Mouse (Mus musculus): Measurements from ENCODE around the gene Aida. TPM values are rescaled to one million over a fixed set of nuclear protein-coding genes. Genes with fewer than 3 reads are reported as not detected.

The Aida gene
- polyA plus RNA-seq, 1 experiment: 46.5 TPM

GRCm38 (mm10) chr1:183344886-183345816 is 48.8 kb downstream of the Aida start:
- TF ChIP-seq CEBPB (IDR thresholded peaks at IDR 0.05; ENCODE audit: low read depth) (no peak), MYOG (IDR thresholded peaks at IDR 0.05; ENCODE audit: control insufficient read depth, extremely low read depth, insufficient read length) (no peak), FOSL1 (IDR thresholded peaks at IDR 0.05; ENCODE audit: insufficient read depth, low read length, poor library complexity, severe bottlenecking) (no peak), MYOD1 (IDR thresholded peaks at IDR 0.05; ENCODE audit: control insufficient read depth, insufficient read length, low read depth) (no peak), USF1 (IDR thresholded peaks at IDR 0.05; ENCODE audit: low read depth) (no peak), MAX (IDR thresholded peaks at IDR 0.05) (no peak), CTCF (IDR thresholded peaks at IDR 0.05; ENCODE audit: control insufficient read depth, insufficient read depth, insufficient read length) (no peak)
- H3K27me3 ChIP-seq (ENCODE audit: control insufficient read depth, insufficient read depth, insufficient read length): no peaks in the 10 kb centered on the region
- H3K79me3 ChIP-seq (ENCODE audit: low read depth): peaks cover 20% of the 10 kb centered on the region
- peak overlapping the region; percentile 98 for H3ac ChIP-seq (ENCODE audit: control insufficient read depth, insufficient read length, low read depth)
- H3K79me2 ChIP-seq (ENCODE audit: control insufficient read depth, insufficient read depth): peaks cover 34% of the 10 kb centered on the region
- H3K36me3 ChIP-seq (ENCODE audit: control insufficient read depth, insufficient read depth): peaks cover 55% of the 10 kb centered on the region
- H3K4me3 ChIP-seq (ENCODE audit: insufficient read depth, poor library complexity, severe bottlenecking): peak overlapping the region; percentile 82

DNA sequence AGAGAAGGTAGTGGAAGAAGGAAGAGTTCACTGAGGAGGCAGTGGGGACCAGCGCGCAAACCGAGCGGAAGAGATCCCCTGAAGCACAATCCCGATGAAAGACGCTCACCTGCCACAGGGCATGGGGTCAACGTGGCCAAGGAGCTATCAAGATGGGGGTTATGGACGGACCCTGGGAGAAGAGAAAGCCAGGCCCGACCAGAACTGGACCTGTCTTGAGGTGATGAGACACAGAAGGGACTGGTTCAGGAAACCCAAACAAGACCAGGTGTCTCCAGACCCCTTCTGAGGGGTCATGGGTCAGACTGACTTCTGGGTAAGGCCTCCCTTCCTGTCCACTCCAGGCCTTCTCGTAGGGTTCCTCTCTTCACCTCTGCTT is 49.4 kb downstream of the Aida start:
- peaks cover 34% of the 10 kb centered on the region for H3K79me2 ChIP-seq (ENCODE audit: control insufficient read depth, insufficient read depth)
- peak overlapping the region; percentile 82 for H3K4me3 ChIP-seq (ENCODE audit: insufficient read depth, poor library complexity, severe bottlenecking)
- peaks cover 55% of the 10 kb centered on the region for H3K36me3 ChIP-seq (ENCODE audit: control insufficient read depth, insufficient read depth)
- TF ChIP-seq CEBPB (IDR thresholded peaks at IDR 0.05; ENCODE audit: low read depth) (no peak), MYOG (IDR thresholded peaks at IDR 0.05; ENCODE audit: control insufficient read depth, extremely low read depth, insufficient read length) (no peak), FOSL1 (IDR thresholded peaks at IDR 0.05; ENCODE audit: insufficient read depth, low read length, poor library complexity, severe bottlenecking) (no peak), MYOD1 (IDR thresholded peaks at IDR 0.05; ENCODE audit: control insufficient read depth, insufficient read length, low read depth) (no peak), CTCF (IDR thresholded peaks at IDR 0.05; ENCODE audit: control insufficient read depth, insufficient read depth, insufficient read length) (no peak)
- H3K79me3 ChIP-seq (ENCODE audit: low read depth): peaks cover 20% of the 10 kb centered on the region
- peak overlapping the region; percentile 79 for H3ac ChIP-seq (ENCODE audit: control insufficient read depth, insufficient read length, low read depth)
- H3K27me3 ChIP-seq (ENCODE audit: control insufficient read depth, insufficient read depth, insufficient read length): no peaks in the 10 kb centered on the region

GRCm38 (mm10) chr1:183349840-183350239 is 53.5 kb downstream of the Aida start:
- H3K36me3 ChIP-seq (ENCODE audit: control insufficient read depth, insufficient read depth): peaks cover 62% of the 10 kb centered on the region
- TF ChIP-seq USF1 (IDR thresholded peaks at IDR 0.05; ENCODE audit: low read depth) (no peak), CEBPB (IDR thresholded peaks at IDR 0.05; ENCODE audit: low read depth) (peak; percentile 70)

GRCm38 (mm10) chr1:183358901-183359300 is 62.5 kb downstream of the Aida start:
- Histone ChIP-seq H3K4me3 (ENCODE audit: insufficient read depth, poor library complexity, severe bottlenecking) (no peak overlapping the region), H3K36me3 (ENCODE audit: control insufficient read depth, insufficient read depth) (peaks cover 76% of the 10 kb centered on the region), H3ac (ENCODE audit: control insufficient read depth, insufficient read length, low read depth) (no peak overlapping the region), H3K79me3 (ENCODE audit: low read depth) (no peaks in the 10 kb centered on the region), H3K27me3 (ENCODE audit: control insufficient read depth, insufficient read depth, insufficient read length) (no peaks in the 10 kb centered on the region), H3K79me2 (ENCODE audit: control insufficient read depth, insufficient read depth) (no peaks in the 10 kb centered on the region)
- TF ChIP-seq MAX (IDR thresholded peaks at IDR 0.05) (no peak), USF1 (IDR thresholded peaks at IDR 0.05; ENCODE audit: low read depth) (no peak), MYOD1 (IDR thresholded peaks at IDR 0.05; ENCODE audit: control insufficient read depth, insufficient read length, low read depth) (no peak), FOSL1 (IDR thresholded peaks at IDR 0.05; ENCODE audit: insufficient read depth, low read length, poor library complexity, severe bottlenecking) (no peak), CTCF (IDR thresholded peaks at IDR 0.05; ENCODE audit: control insufficient read depth, insufficient read depth, insufficient read length) (no peak), MYOG (IDR thresholded peaks at IDR 0.05; ENCODE audit: control insufficient read depth, extremely low read depth, insufficient read length) (no peak), CEBPB (IDR thresholded peaks at IDR 0.05; ENCODE audit: low read depth) (no peak)

More at GRCm38 (mm10) chr1:183349840-183350239, 53.5 kb downstream of the Aida start:
- Histone ChIP-seq H3K79me2 (ENCODE audit: control insufficient read depth, insufficient read depth) (peaks cover 26% of the 10 kb centered on the region), H3ac (ENCODE audit: control insufficient read depth, insufficient read length, low read depth) (no peak overlapping the region), H3K27me3 (ENCODE audit: control insufficient read depth, insufficient read depth, insufficient read length) (no peaks in the 10 kb centered on the region), H3K4me3 (ENCODE audit: insufficient read depth, poor library complexity, severe bottlenecking) (no peak overlapping the region), H3K79me3 (ENCODE audit: low read depth) (peaks cover 16% of the 10 kb centered on the region)

- H3K27me3 ChIP-seq (ENCODE audit: control insufficient read depth, insufficient read depth, insufficient read length): no peaks in the 10 kb centered on the region
- H3K79me3 ChIP-seq (ENCODE audit: low read depth): no peaks in the 10 kb centered on the region
- H3ac ChIP-seq (ENCODE audit: control insufficient read depth, insufficient read length, low read depth): no peak overlapping the region
- no peak overlapping the region for H3K4me3 ChIP-seq (ENCODE audit: insufficient read depth, poor library complexity, severe bottlenecking)
- H3K79me2 ChIP-seq (ENCODE audit: control insufficient read depth, insufficient read depth): peaks cover 17% of the 10 kb centered on the region
- TF ChIP-seq CEBPB (IDR thresholded peaks at IDR 0.05; ENCODE audit: low read depth) (no peak), MYOD1 (IDR thresholded peaks at IDR 0.05; ENCODE audit: control insufficient read depth, insufficient read length, low read depth) (no peak), CTCF (IDR thresholded peaks at IDR 0.05; ENCODE audit: control insufficient read depth, insufficient read depth, insufficient read length) (no peak), FOSL1 (IDR thresholded peaks at IDR 0.05; ENCODE audit: insufficient read depth, low read length, poor library complexity, severe bottlenecking) (no peak), MAX (IDR thresholded peaks at IDR 0.05) (no peak), MYOG (IDR thresholded peaks at IDR 0.05; ENCODE audit: control insufficient read depth, extremely low read depth, insufficient read length) (no peak), USF1 (IDR thresholded peaks at IDR 0.05; ENCODE audit: low read depth) (no peak)
- H3K36me3 ChIP-seq (ENCODE audit: control insufficient read depth, insufficient read depth): peaks cover 64% of the 10 kb centered on the region
Measured at GRCm38 (mm10) chr1:183362301-183362700, 65.9 kb downstream of the Aida start.
